Mouse (Mus musculus): ENCODE results near the gene Ppp1r9a. TPM values are rescaled to one million over a fixed set of nuclear protein-coding genes. Genes with fewer than 3 reads are reported as not detected.

Ppp1r9a gene
- polyA plus RNA-seq, 2 experiments = 2.6 to 3.0 TPM

- Histone ChIP-seq H3K4me1 (replicated peaks; ENCODE audit: control insufficient read depth in 2 of 2, insufficient read depth in 2 of 2, low read length in 1 of 2) (peaks cover 6 to 9% of the 10 kb centered on the region in 2 experiments; a peak in 3 of 4 replicates), H3K27me3 (ENCODE audit: control insufficient read depth, insufficient read depth, low read length) (no peaks in the 10 kb centered on the region), H3K36me3 (replicated peaks; ENCODE audit: control insufficient read depth, insufficient read depth, low read depth) (no peaks in the 10 kb centered on the region), H3K4me3 (ENCODE audit: insufficient read depth in 1 of 2, low read depth in 2 of 2, low read length in 2 of 2) (no peak overlapping the region), H3K27ac (no peak overlapping the region), H3K4me2 (ENCODE audit: low read depth) (no peak overlapping the region), H3K9ac (replicated peaks) (no peak overlapping the region), H3K9me3 (ENCODE audit: control insufficient read depth, low read length) (no peaks in the 10 kb centered on the region)
- DNase-seq (ENCODE audit: low read depth in 3 of 3, low spot score in 3 of 3) = no peak
- 65% methylated on average over 5 of the region's 5 CpGs for WGBS (ENCODE audit: insufficient replicate concordance)
- no peak for TF ChIP-seq CTCF (IDR thresholded peaks at IDR 0.05; ENCODE audit: low read depth)
- TF ChIP-seq EP300 (IDR thresholded peaks at IDR 0.05; ENCODE audit: low read depth) = no peak
- ATAC-seq (ENCODE audit: insufficient read depth) = no peak
These were observed 177.8 kb downstream of the Ppp1r9a start for GRCm38 (mm10) chr6:5080496-5080895.

- no peaks in the 10 kb centered on the region for H3K9me3 ChIP-seq (ENCODE audit: control insufficient read depth, low read length)
- H3K9ac ChIP-seq (replicated peaks) = no peak overlapping the region
- no peaks in the 10 kb centered on the region for H3K36me3 ChIP-seq (replicated peaks; ENCODE audit: control insufficient read depth, insufficient read depth, low read depth)
- H3K27me3 ChIP-seq (ENCODE audit: control insufficient read depth, insufficient read depth, low read length) = no peaks in the 10 kb centered on the region
- peaks cover 6 to 9% of the 10 kb centered on the region in 2 experiments; a peak in 3 of 4 replicates for H3K4me1 ChIP-seq (replicated peaks; ENCODE audit: control insufficient read depth in 2 of 2, insufficient read depth in 2 of 2, low read length in 1 of 2)
- no peak overlapping the region for H3K27ac ChIP-seq
- TF ChIP-seq EP300 (IDR thresholded peaks at IDR 0.05; ENCODE audit: low read depth) (no peak), CTCF (IDR thresholded peaks at IDR 0.05; ENCODE audit: low read depth) (no peak)
- WGBS (ENCODE audit: insufficient replicate concordance) = 18% methylated on average over 8 of the region's 8 CpGs
- H3K4me3 ChIP-seq (ENCODE audit: insufficient read depth in 1 of 2, low read depth in 2 of 2, low read length in 2 of 2) = no peak overlapping the region
- DNase-seq (ENCODE audit: low read depth in 3 of 3, low spot score in 3 of 3) = no peak
- ATAC-seq (ENCODE audit: insufficient read depth) = no peak
- H3K4me2 ChIP-seq (ENCODE audit: low read depth) = no peak overlapping the region
These were observed 178.4 kb downstream of the Ppp1r9a start for GRCm38 (mm10) chr6:5081099-5081498.

GRCm38 (mm10) chr6:5082144-5082543, 179.4 kb downstream of the Ppp1r9a start:
- Histone ChIP-seq H3K9me3 (ENCODE audit: control insufficient read depth, low read length) (no peaks in the 10 kb centered on the region), H3K27ac (no peak overlapping the region), H3K4me3 (ENCODE audit: insufficient read depth in 1 of 2, low read depth in 2 of 2, low read length in 2 of 2) (no peak overlapping the region), H3K4me2 (ENCODE audit: low read depth) (no peak overlapping the region), H3K27me3 (ENCODE audit: control insufficient read depth, insufficient read depth, low read length) (no peaks in the 10 kb centered on the region), H3K9ac (replicated peaks) (no peak overlapping the region), H3K4me1 (replicated peaks; ENCODE audit: control insufficient read depth in 2 of 2, insufficient read depth in 2 of 2, low read length in 1 of 2) (peaks cover 6 to 9% of the 10 kb centered on the region in 2 experiments; a peak in 3 of 4 replicates), H3K36me3 (replicated peaks; ENCODE audit: control insufficient read depth, insufficient read depth, low read depth) (no peaks in the 10 kb centered on the region)
- DNase-seq (ENCODE audit: low read depth in 3 of 3, low spot score in 3 of 3) (no peak), ATAC-seq (ENCODE audit: insufficient read depth) (no peak)
- TF ChIP-seq EP300 (IDR thresholded peaks at IDR 0.05; ENCODE audit: low read depth) (no peak), CTCF (IDR thresholded peaks at IDR 0.05; ENCODE audit: low read depth) (no peak)

GRCm38 (mm10) chr6:5082740-5083139, 180.0 kb downstream of the Ppp1r9a start:
- H3K27ac ChIP-seq = no peak overlapping the region
- no peaks in the 10 kb centered on the region for H3K9me3 ChIP-seq (ENCODE audit: control insufficient read depth, low read length)
- peaks cover 6 to 9% of the 10 kb centered on the region in 2 experiments; a peak in 3 of 4 replicates for H3K4me1 ChIP-seq (replicated peaks; ENCODE audit: control insufficient read depth in 2 of 2, insufficient read depth in 2 of 2, low read length in 1 of 2)
- no peaks in the 10 kb centered on the region for H3K27me3 ChIP-seq (ENCODE audit: control insufficient read depth, insufficient read depth, low read length)
- no peaks in the 10 kb centered on the region for H3K36me3 ChIP-seq (replicated peaks; ENCODE audit: control insufficient read depth, insufficient read depth, low read depth)
- 50% methylated on average over 2 of the region's 2 CpGs for WGBS (ENCODE audit: insufficient replicate concordance)
- DNase-seq (ENCODE audit: low read depth in 3 of 3, low spot score in 3 of 3) (no peak), ATAC-seq (ENCODE audit: insufficient read depth) (no peak)
- H3K4me2 ChIP-seq (ENCODE audit: low read depth) = no peak overlapping the region
- TF ChIP-seq EP300 (IDR thresholded peaks at IDR 0.05; ENCODE audit: low read depth) = no peak
- no peak for TF ChIP-seq CTCF (IDR thresholded peaks at IDR 0.05; ENCODE audit: low read depth)
- no peak overlapping the region for H3K9ac ChIP-seq (replicated peaks)
- H3K4me3 ChIP-seq (ENCODE audit: insufficient read depth in 1 of 2, low read depth in 2 of 2, low read length in 2 of 2) = no peak overlapping the region

- TF ChIP-seq CTCF (IDR thresholded peaks at IDR 0.05; ENCODE audit: low read depth) = no peak
- TF ChIP-seq EP300 (IDR thresholded peaks at IDR 0.05; ENCODE audit: low read depth) = no peak
- no peak for ATAC-seq (ENCODE audit: insufficient read depth)
- H3K9me3 ChIP-seq (ENCODE audit: control insufficient read depth, low read length) = no peaks in the 10 kb centered on the region
- no peak overlapping the region for H3K9ac ChIP-seq (replicated peaks)
- H3K27ac ChIP-seq = no peak overlapping the region
- no peak overlapping the region for H3K4me3 ChIP-seq (ENCODE audit: insufficient read depth in 1 of 2, low read depth in 2 of 2, low read length in 2 of 2)
- H3K27me3 ChIP-seq (ENCODE audit: control insufficient read depth, insufficient read depth, low read length) = no peaks in the 10 kb centered on the region
- no peak for DNase-seq (ENCODE audit: low read depth in 3 of 3, low spot score in 3 of 3)
- 40% methylated on average over 4 of the region's 4 CpGs for WGBS (ENCODE audit: insufficient replicate concordance)
- no peak overlapping the region for H3K4me2 ChIP-seq (ENCODE audit: low read depth)
- no peaks in the 10 kb centered on the region for H3K36me3 ChIP-seq (replicated peaks; ENCODE audit: control insufficient read depth, insufficient read depth, low read depth)
- H3K4me1 ChIP-seq (replicated peaks; ENCODE audit: control insufficient read depth in 2 of 2, insufficient read depth in 2 of 2, low read length in 1 of 2) = peaks cover 5 to 9% of the 10 kb centered on the region in 2 experiments; a peak in 3 of 4 replicates
These were observed 181.2 kb downstream of the Ppp1r9a start for GRCm38 (mm10) chr6:5083957-5084356.
